Mouse (Mus musculus) CH12.LX (cell line): ENCODE results near the gene Yars. TPM values are rescaled to one million over a fixed set of nuclear protein-coding genes. Genes with fewer than 3 reads are reported as not detected.

Experiments used
- DNase-seq: peaks from one replicate; pipeline ENCODE4 v3.0.0-alpha.2; 2013; ENCODE audit errors: extremely low read depth
- H3K27ac ChIP-seq: 2 replicates; pipeline ENCODE4 v1.5.1; 2012; ENCODE audit warnings: low read depth, mild to moderate bottlenecking, control low read depth, moderate library complexity; ENCODE audit not compliant: insufficient read depth
- H3K27me3 ChIP-seq: replicated peaks from 2 replicates; pipeline ENCODE3; 2012; ENCODE audit warnings: inconsistent platforms
- H3K36me3 ChIP-seq, 2 experiments: replicated peaks in 1 of 2; 2 replicates each; pipeline versions ENCODE3 to v1.6.1; 2012; ENCODE audit warnings: inconsistent platforms in 1 of 2, low read length in 1 of 2, mild to moderate bottlenecking in 1 of 2, mixed read lengths in 1 of 2, moderate library complexity in 1 of 2; ENCODE audit not compliant: control insufficient read depth in 1 of 2, insufficient read depth in 1 of 2
- H3K4me1 ChIP-seq, 2 experiments: 2 replicates each; pipeline ENCODE4 v1.6.1; 2012; ENCODE audit warnings: inconsistent platforms in 1 of 2, moderate library complexity in 1 of 2; ENCODE audit not compliant: insufficient read depth in 2 of 2, control insufficient read depth in 1 of 2
- H3K4me2 ChIP-seq: 2 replicates; pipeline ENCODE4 v1.6.1; 2012; ENCODE audit warnings: low read depth, mild to moderate bottlenecking, control low read depth; ENCODE audit not compliant: poor library complexity, insufficient read depth, severe bottlenecking
- H3K4me3 ChIP-seq, 3 experiments: fragments of 150-350 bp in 1 of 3; sonication (generic) in 1 of 3; replicated peaks in 1 of 3; 2 replicates each; pipeline versions ENCODE3 to v1.5.1; 2011 to 2012; ENCODE audit warnings: low read depth in 2 of 3, low read length in 2 of 3, mild to moderate bottlenecking in 2 of 3, moderate library complexity in 2 of 3, control low read depth in 1 of 3, improper control_type of control experiment in 1 of 3, inconsistent platforms in 1 of 3, mixed read lengths in 1 of 3; ENCODE audit not compliant: poor library complexity in 1 of 3
- H3K79me2 ChIP-seq: replicated peaks from 2 replicates; pipeline ENCODE4 v1.6.1; 2012; ENCODE audit warnings: mild to moderate bottlenecking, moderate library complexity; ENCODE audit not compliant: control insufficient read depth, poor library complexity, insufficient read depth, severe bottlenecking; ENCODE audit errors: extremely low read depth
- H3K9ac ChIP-seq: 2 replicates; pipeline ENCODE4 v1.6.1; 2012; ENCODE audit warnings: low read depth, mild to moderate bottlenecking, control low read depth, moderate library complexity; ENCODE audit not compliant: insufficient read depth
- H3K9me3 ChIP-seq: replicated peaks from 2 replicates; pipeline ENCODE3; 2012; ENCODE audit warnings: low read length, inconsistent platforms, mixed read lengths
- BHLHE40 ChIP-seq: IDR thresholded peaks from 2 replicates; pipeline ENCODE4 v1.6.1; 2011; ENCODE audit warnings: mild to moderate bottlenecking, low read depth, low read length, improper control_type of control experiment
- CHD1 ChIP-seq: IDR thresholded peaks from 2 replicates; pipeline ENCODE4 v1.6.1; 2012; ENCODE audit warnings: low read depth, low read length, improper control_type of control experiment, inconsistent platforms
- GABPA ChIP-seq: IDR thresholded peaks from 2 replicates; pipeline ENCODE4 v1.6.1; 2012; ENCODE audit warnings: low read depth, low read length, improper control_type of control experiment, inconsistent platforms; ENCODE audit not compliant: insufficient replicate concordance
- HCFC1 ChIP-seq: IDR thresholded peaks from 2 replicates; pipeline ENCODE4 v1.6.1; 2012; ENCODE audit warnings: low read depth, mild to moderate bottlenecking, inconsistent platforms, low read length, improper control_type of control experiment
- IRF4 ChIP-seq: IDR thresholded peaks from 2 replicates; pipeline ENCODE4 v1.6.1; 2014; ENCODE audit warnings: low read depth, mild to moderate bottlenecking, inconsistent platforms, low read length, improper control_type of control experiment
- JUN ChIP-seq: IDR thresholded peaks from 2 replicates; pipeline ENCODE4 v1.6.1; 2011; ENCODE audit warnings: low read depth, mild to moderate bottlenecking, low read length, improper control_type of control experiment, moderate library complexity; ENCODE audit not compliant: insufficient read depth
- KAT2A ChIP-seq: IDR thresholded peaks from 2 replicates; pipeline ENCODE4 v1.6.1; 2012; ENCODE audit warnings: low read length, improper control_type of control experiment, inconsistent platforms; ENCODE audit not compliant: insufficient replicate concordance
- MAFK ChIP-seq: IDR thresholded peaks from 2 replicates; pipeline ENCODE4 v1.6.1; 2011; ENCODE audit warnings: low read length, improper control_type of control experiment; ENCODE audit not compliant: insufficient replicate concordance
- MEF2A ChIP-seq: IDR thresholded peaks from 2 replicates; pipeline ENCODE4 v1.6.1; 2014; ENCODE audit warnings: low read depth, mild to moderate bottlenecking, inconsistent platforms, low read length, improper control_type of control experiment, borderline replicate concordance
- MXI1 ChIP-seq: IDR thresholded peaks from 2 replicates; pipeline ENCODE4 v1.6.1; 2011; ENCODE audit warnings: mild to moderate bottlenecking, low read depth, low read length, improper control_type of control experiment
- SIN3A ChIP-seq: IDR thresholded peaks from 2 replicates; pipeline ENCODE4 v1.6.1; 2012; ENCODE audit warnings: low read length, improper control_type of control experiment, inconsistent platforms
- TBP ChIP-seq: conservative IDR thresholded peaks from 2 replicates; pipeline ENCODE4 v1.6.1; 2011; ENCODE audit warnings: low read depth, low read length, improper control_type of control experiment
- USF2 ChIP-seq: conservative IDR thresholded peaks from 2 replicates; pipeline ENCODE4 v1.6.1; 2011; ENCODE audit warnings: low read depth, low read length, improper control_type of control experiment
- ZKSCAN1 ChIP-seq: IDR thresholded peaks from 2 replicates; pipeline ENCODE4 v1.6.1; 2012; ENCODE audit warnings: low read depth, inconsistent platforms, low read length, improper control_type of control experiment, borderline replicate concordance
- ZMIZ1 ChIP-seq: IDR thresholded peaks from 2 replicates; pipeline ENCODE4 v1.6.1; 2012; ENCODE audit warnings: low read depth, mild to moderate bottlenecking, inconsistent platforms, low read length, improper control_type of control experiment
- ZNF384 ChIP-seq: IDR thresholded peaks from 2 replicates; pipeline ENCODE4 v1.6.1; 2012; ENCODE audit warnings: low read depth, low read length, improper control_type of control experiment, inconsistent platforms
- dilution Hi-C: fragments of 300-500 bp; cut with MboI; formaldehyde crosslinking; loops from 2 replicates; pipeline ENCODE4 v1.14.3; 2020; ENCODE audit warnings: low sequenced_read_pairs; ENCODE audit not compliant: extremely low pct_unique_long_range_greater_than_20kb, extremely low pct_ligation_motif_present
- in situ Hi-C: fragments of 300-500 bp; cut with MboI; formaldehyde crosslinking; loops from 3 replicates; pipeline ENCODE4 v1.14.3; 2019; ENCODE audit warnings: low sequenced_read_pairs, low pct_ligation_motif_present, low pct_unique_long_range_greater_than_20kb, mixed read lengths
- polyA plus RNA-seq: library from polyadenylated mRNA; unstranded; fragments of >175 nt; gene quantifications from 2 replicates; pipeline ENCODE4 v1.2.1, GENCODE M21; 2012; ENCODE audit warnings: low read depth; ENCODE audit not compliant: insufficient read length
- total RNA-seq, 2 experiments: library from RNA; depleted of rRNA; stranded (reverse); fragments of 300-350 nt in 1 of 2; fragments of >200 nt in 1 of 2; gene quantifications; 2 replicates each; pipeline ENCODE4 v1.2.3; 2012 to 2014

Gene Yars
- total and polyA plus RNA-seq, 3 experiments, result 96.3 to 207 (median 180) TPM

DNA sequence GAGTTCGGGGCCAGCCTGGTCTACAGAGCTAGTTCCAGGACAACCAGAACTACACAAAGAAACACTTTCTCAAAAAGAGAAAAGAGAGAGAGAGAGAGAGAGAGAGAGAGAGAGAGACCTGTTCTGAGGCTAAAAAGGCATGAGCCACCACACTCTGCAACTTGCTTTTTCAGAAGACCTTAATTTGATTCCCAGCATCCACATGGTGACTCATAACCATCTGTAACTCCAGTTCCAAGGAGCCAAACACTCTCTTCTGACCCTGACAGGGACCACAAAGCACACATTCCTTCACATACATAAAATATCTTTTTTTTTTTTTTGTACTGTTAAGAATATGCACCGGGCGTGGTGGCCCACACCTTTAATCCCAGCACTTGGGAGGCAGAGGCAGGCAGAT lies 65.0 kb downstream of the Yars start:
- no peak overlapping the region for H3K9ac ChIP-seq
- no peak overlapping the region for H3K4me3 ChIP-seq
- H3K4me1 ChIP-seq, result peaks cover 0 to 29% of the 10 kb centered on the region in 2 experiments
- H3K27ac ChIP-seq, result no peak overlapping the region
- H3K27me3 ChIP-seq, result peaks cover 16% of the 10 kb centered on the region
- no peak for DNase-seq
- TF ChIP-seq MEF2A (no peak), ZKSCAN1 (no peak), JUN (no peak), BHLHE40 (no peak), USF2 (no peak), HCFC1 (no peak), GABPA (no peak), TBP (no peak), SIN3A (no peak), MAFK (no peak), CHD1 (no peak), ZNF384 (no peak), IRF4 (no peak), ZMIZ1 (no peak), MXI1 (no peak), KAT2A (no peak)
- dilution Hi-C loops, result no loop called here
- no peaks in the 10 kb centered on the region for H3K9me3 ChIP-seq
- H3K36me3 ChIP-seq, result no peaks in the 10 kb centered on the region
- in situ Hi-C loops, result no loop called here
- H3K4me2 ChIP-seq, result no peak overlapping the region
- no peaks in the 10 kb centered on the region for H3K79me2 ChIP-seq

DNA sequence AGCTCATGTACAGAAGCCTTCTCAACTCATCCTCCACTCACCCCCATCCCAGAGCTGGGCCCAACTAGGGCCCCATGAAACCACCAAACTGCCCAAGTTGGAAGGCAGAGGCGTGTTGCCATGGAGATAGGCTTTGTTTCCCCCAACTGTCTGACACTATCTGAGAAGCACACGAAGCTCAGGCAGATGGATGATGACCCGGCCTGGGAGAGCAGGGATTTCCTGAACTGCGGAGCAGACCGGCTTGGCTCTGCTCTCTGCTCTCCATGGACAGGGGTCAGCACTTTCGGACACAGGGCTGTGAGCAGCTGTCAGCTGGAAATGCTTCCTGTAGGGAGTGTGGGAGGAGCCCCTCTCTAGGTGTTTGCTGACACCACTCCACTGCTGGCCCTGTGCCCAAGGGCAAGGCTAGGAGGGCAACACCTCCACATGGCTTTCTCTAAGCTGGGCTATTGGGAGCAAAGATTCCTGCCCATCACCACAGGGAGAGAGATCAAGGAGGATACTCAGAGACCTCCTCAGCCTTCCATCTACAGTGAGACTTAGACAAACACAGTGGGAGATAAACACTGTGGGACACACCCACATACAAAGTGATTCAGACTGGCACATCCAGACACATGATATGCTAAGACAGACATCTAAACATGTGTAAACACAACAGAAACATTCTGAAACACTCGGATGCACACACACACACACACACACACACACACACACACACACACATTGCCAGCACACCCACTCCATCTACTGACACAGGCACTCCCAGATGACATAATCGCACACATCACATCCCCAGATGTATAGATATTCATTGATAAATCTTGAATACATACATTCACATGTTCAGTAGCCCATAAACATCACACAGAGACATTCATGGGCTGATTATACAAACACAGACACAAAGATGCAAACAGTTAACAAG lies 67.2 kb downstream of the Yars start:
- H3K36me3 ChIP-seq, result no peaks in the 10 kb centered on the region
- dilution Hi-C loops (no loop called here), in situ Hi-C loops (loop anchor here (5.0 kb wide), 1 partner anchor 34 kb away; no protein-coding TSS in a partner anchor)
- no peaks in the 10 kb centered on the region for H3K27me3 ChIP-seq
- H3K9ac ChIP-seq, result no peak overlapping the region
- peak; percentile 44 for DNase-seq
- no peak overlapping the region for H3K4me2 ChIP-seq
- peaks cover 8 to 35% of the 10 kb centered on the region in 2 experiments for H3K4me1 ChIP-seq
- H3K27ac ChIP-seq, result no peak overlapping the region
- no peaks in the 10 kb centered on the region for H3K79me2 ChIP-seq
- TF ChIP-seq JUN, result no peak
- no peak for TF ChIP-seq BHLHE40
- no peak for TF ChIP-seq TBP
- TF ChIP-seq, all 38 proteins: peak for 0
- H3K4me3 ChIP-seq, result no peak overlapping the region
- H3K9me3 ChIP-seq, result no peaks in the 10 kb centered on the region
